Mouse (Mus musculus): ENCODE data around the gene AF067063. TPM values are rescaled to one million over a fixed set of nuclear protein-coding genes. Genes with fewer than 3 reads are reported as not detected.
"Not testable (repeated sequence)": the region's sequence is repeated elsewhere in the genome, so short reads cannot be mapped to it uniquely, and the experiment has no call there.

The AF067063 gene
- polyA plus RNA-seq (2015; fragmentation: Nextera tagmentation; extraction: Ambion mirVana), result not detected in 2 replicates

GRCm38 (mm10) chr13:119830116-119830515 is at the start of gene AF067063:
Gene AF067063 (minus strand): TSS chr13:119830216.
- H3K9me3 ChIP-seq; H3K4me3 ChIP-seq; ATAC-seq (ENCODE audit: low FRiP score, low read depth): not testable (repeated sequence)

GRCm38 (mm10) chr13:119864395-119864999 is 34.5 kb upstream of the AF067063 start:
- H3K4me3 ChIP-seq; H3K9me3 ChIP-seq; H3K36me3 ChIP-seq; H3K27ac ChIP-seq; H3K4me2 ChIP-seq (replicated peaks); H3K9ac ChIP-seq; H3K4me1 ChIP-seq; ATAC-seq (ENCODE audit: low FRiP score, low read depth); H3K27me3 ChIP-seq: not testable (repeated sequence)
- 72% methylated on average over 6 of the region's 7 CpGs for WGBS

More at GRCm38 (mm10) chr13:119830116-119830515, at the start of gene AF067063:
- not testable (repeated sequence) for H3K4me2 ChIP-seq (replicated peaks); H3K4me1 ChIP-seq; H3K9ac ChIP-seq; H3K27ac ChIP-seq; H3K27me3 ChIP-seq; H3K36me3 ChIP-seq

GRCm38 (mm10) chr13:119862399-119862798 is 32.4 kb upstream of the AF067063 start:
- not testable (repeated sequence) for H3K4me1 ChIP-seq; H3K4me2 ChIP-seq (replicated peaks); H3K9me3 ChIP-seq; H3K36me3 ChIP-seq; H3K9ac ChIP-seq; ATAC-seq (ENCODE audit: low FRiP score, low read depth); H3K27me3 ChIP-seq; H3K27ac ChIP-seq; H3K4me3 ChIP-seq
- WGBS, result no CpG with 5 or more reads among the region's 6 CpGs

- H3K27ac ChIP-seq; H3K9ac ChIP-seq; ATAC-seq (ENCODE audit: low FRiP score, low read depth); H3K9me3 ChIP-seq; H3K36me3 ChIP-seq; H3K4me1 ChIP-seq; H3K4me3 ChIP-seq; H3K4me2 ChIP-seq (replicated peaks): not testable (repeated sequence)
- 38% methylated on average over 6 of the region's 6 CpGs for WGBS
- peaks cover 20% of the 10 kb centered on the region for H3K27me3 ChIP-seq
Measured at GRCm38 (mm10) chr13:119839982-119840381, 10.0 kb upstream of the AF067063 start.

- H3K9ac ChIP-seq; H3K27ac ChIP-seq; H3K4me2 ChIP-seq (replicated peaks); H3K36me3 ChIP-seq; H3K4me1 ChIP-seq; H3K9me3 ChIP-seq; H3K4me3 ChIP-seq: not testable (repeated sequence)
- H3K27me3 ChIP-seq, result peaks cover 21% of the 10 kb centered on the region
- 0 out of 2 replicates have a peak, but pooled peaks have one; percentile 29 for ATAC-seq (ENCODE audit: low FRiP score, low read depth)
- 6% methylated on average over 14 of the region's 23 CpGs for WGBS
Measured at GRCm38 (mm10) chr13:119837719-119838337, 7.8 kb upstream of the AF067063 start.

- peak; percentile 60 for ATAC-seq (ENCODE audit: low FRiP score, low read depth)
- not testable (repeated sequence) for H3K9ac ChIP-seq, H3K9me3 ChIP-seq, H3K36me3 ChIP-seq, H3K4me1 ChIP-seq, H3K27ac ChIP-seq
- peak overlapping the region; percentile 45 for H3K4me2 ChIP-seq (replicated peaks)
- peak overlapping the region; percentile 20 for H3K4me3 ChIP-seq
- H3K27me3 ChIP-seq, result peaks cover 21% of the 10 kb centered on the region
- WGBS, result 12% methylated on average over 23 of the region's 23 CpGs
Measured at GRCm38 (mm10) chr13:119836324-119836811, 6.4 kb upstream of the AF067063 start.

GRCm38 (mm10) chr13:119835320-119836056 is 5.5 kb upstream of the AF067063 start, which contains the start of gene D13Ertd608e:
Gene D13Ertd608e (plus strand): TSS chr13:119836006.
- ATAC-seq (ENCODE audit: low FRiP score, low read depth), result peak; percentile 30; the same call in 1 of the 2 replicates
- WGBS, result 19% methylated on average over 18 of the region's 25 CpGs

GRCm38 (mm10) chr13:119817579-119818206 is 12.3 kb downstream of the AF067063 start:
- WGBS, result 31% methylated on average over 2 of the region's 2 CpGs
- Histone ChIP-seq H3K36me3 (no peaks in the 10 kb centered on the region), H3K27ac (no peak overlapping the region), H3K27me3 (no peaks in the 10 kb centered on the region), H3K9ac (no peak overlapping the region), H3K4me2 (replicated peaks) (no peak overlapping the region), H3K9me3 (no peaks in the 10 kb centered on the region), H3K4me3 (no peak overlapping the region), H3K4me1 (no peaks in the 10 kb centered on the region)
- ATAC-seq (ENCODE audit: low FRiP score, low read depth), result no peak

More at GRCm38 (mm10) chr13:119835320-119836056, 5.5 kb upstream of the AF067063 start, which contains the start of gene D13Ertd608e:
- not testable (repeated sequence) for H3K36me3 ChIP-seq, H3K9me3 ChIP-seq, H3K9ac ChIP-seq, H3K4me1 ChIP-seq, H3K27ac ChIP-seq
- peaks cover 21% of the 10 kb centered on the region for H3K27me3 ChIP-seq
- peak within 1 kb of the TSS; percentile 20 for H3K4me3 ChIP-seq
- peak within 1 kb of the TSS; percentile 45 for H3K4me2 ChIP-seq (replicated peaks)

GRCm38 (mm10) chr13:119816798-119817197 is 13.2 kb downstream of the AF067063 start:
- no peak overlapping the region for H3K4me3 ChIP-seq
- H3K27me3 ChIP-seq, result no peaks in the 10 kb centered on the region
- no peak overlapping the region for H3K27ac ChIP-seq
- ATAC-seq (ENCODE audit: low FRiP score, low read depth), result no peak
- H3K4me1 ChIP-seq, result no peaks in the 10 kb centered on the region
- no peak overlapping the region for H3K4me2 ChIP-seq (replicated peaks)
- H3K9me3 ChIP-seq, result no peaks in the 10 kb centered on the region
- H3K36me3 ChIP-seq, result no peaks in the 10 kb centered on the region
- 58% methylated on average over 8 of the region's 8 CpGs for WGBS
- H3K9ac ChIP-seq, result no peak overlapping the region

GRCm38 (mm10) chr13:119810031-119810430 is 20.0 kb downstream of the AF067063 start:
- Histone ChIP-seq H3K27ac (no peak overlapping the region), H3K9me3 (no peaks in the 10 kb centered on the region), H3K4me2 (replicated peaks) (no peak overlapping the region), H3K4me1 (no peaks in the 10 kb centered on the region), H3K36me3 (no peaks in the 10 kb centered on the region), H3K9ac (no peak overlapping the region), H3K27me3 (no peaks in the 10 kb centered on the region), H3K4me3 (no peak overlapping the region)
- WGBS, result 80% methylated on average over 9 of the region's 9 CpGs
- ATAC-seq (ENCODE audit: low FRiP score, low read depth), result no peak

GRCm38 (mm10) chr13:119808937-119809336 is 21.1 kb downstream of the AF067063 start:
- Histone ChIP-seq H3K4me1 (no peaks in the 10 kb centered on the region), H3K36me3 (no peaks in the 10 kb centered on the region), H3K4me3 (no peak overlapping the region), H3K4me2 (replicated peaks) (no peak overlapping the region), H3K9ac (no peak overlapping the region), H3K9me3 (no peaks in the 10 kb centered on the region), H3K27me3 (no peaks in the 10 kb centered on the region), H3K27ac (no peak overlapping the region)
- no peak for ATAC-seq (ENCODE audit: low FRiP score, low read depth)
- 74% methylated on average over 2 of the region's 2 CpGs for WGBS

- Histone ChIP-seq H3K9ac (no peak overlapping the region), H3K27ac (no peak overlapping the region), H3K4me2 (replicated peaks) (no peak overlapping the region), H3K9me3 (no peaks in the 10 kb centered on the region), H3K36me3 (no peaks in the 10 kb centered on the region), H3K4me1 (no peaks in the 10 kb centered on the region), H3K4me3 (no peak overlapping the region), H3K27me3 (no peaks in the 10 kb centered on the region)
- ATAC-seq (ENCODE audit: low FRiP score, low read depth), result no peak
- WGBS, result 71% methylated on average over 4 of the region's 4 CpGs
Measured at GRCm38 (mm10) chr13:119797656-119798055, 32.4 kb downstream of the AF067063 start.

Measured in limb, embryonic 13.5 days (tissue).